Mouse (Mus musculus) bone marrow, adult 2 months (tissue): ENCODE measurements around the gene Diaph3.

Source experiments
- CTCF ChIP-seq: fragments of 200-500 bp; IDR thresholded peaks from 2 replicates; pipeline ENCODE4 v1.5.1; 2011; ENCODE audit warnings: low read length, control low read depth; ENCODE audit not compliant: control insufficient read depth, insufficient read depth
- POLR2A ChIP-seq: fragments of 200-500 bp; IDR thresholded peaks from 2 replicates; pipeline ENCODE4 v1.6.1; 2011; ENCODE audit warnings: low read depth, mild to moderate bottlenecking, control low read depth, low read length, borderline replicate concordance; ENCODE audit not compliant: control insufficient read depth

GRCm38 (mm10) chr14:86757604-86758520 lies 383.2 kb downstream of the Diaph3 start:
- no peak for TF ChIP-seq CTCF
- TF ChIP-seq POLR2A, result no peak
